Mouse (Mus musculus) c-Kit-negative CD71-positive TER-119-positive erythroid progenitor cells, embryonic 14.5 days (primary cell): ENCODE data around the gene Hba-a2.
A peak's percentile ranks its signal among the peaks of the same experiment; 100 is the strongest.

ENCODE experiments used
- DNase-seq: peaks from one replicate; pipeline ENCODE4 v3.0.0-alpha.2; 2013; ENCODE audit warnings: low read depth, low spot score

Hba-a2 gene

DNA sequence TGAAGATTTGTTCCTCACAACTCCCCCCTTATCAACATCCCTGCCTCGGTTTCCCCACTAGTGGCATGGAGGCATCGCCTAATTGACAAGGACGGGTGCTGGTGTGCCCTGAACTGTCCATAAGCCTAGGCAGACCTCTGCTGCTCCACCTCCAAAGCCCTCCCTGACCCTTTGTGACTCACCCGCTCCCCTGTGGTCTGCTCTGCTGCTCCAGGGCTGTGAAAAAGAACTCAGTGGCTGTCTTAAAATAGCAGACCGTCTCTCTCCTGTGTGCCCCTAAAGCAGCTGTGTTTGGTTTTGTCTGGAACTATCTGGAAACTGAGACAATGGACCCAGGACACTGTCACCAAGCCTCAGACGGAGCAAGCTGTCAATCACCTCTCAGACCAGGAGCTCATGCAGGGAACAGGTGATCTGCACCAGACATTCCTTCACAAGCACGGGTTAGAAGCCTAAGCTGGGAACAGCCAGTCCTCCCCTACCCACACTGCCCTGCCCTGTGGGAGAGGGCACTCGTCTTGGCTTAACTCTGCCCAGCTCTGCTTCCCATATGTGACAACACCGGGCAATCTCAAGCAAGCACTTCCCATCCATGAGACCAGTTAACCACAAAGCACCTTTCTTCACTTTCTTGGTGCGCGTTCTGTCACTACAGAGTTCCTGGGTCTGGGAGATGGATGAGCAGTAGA lies 24.4 kb downstream of the Hba-a2 start:
- DNase-seq, result no peak

DNA sequence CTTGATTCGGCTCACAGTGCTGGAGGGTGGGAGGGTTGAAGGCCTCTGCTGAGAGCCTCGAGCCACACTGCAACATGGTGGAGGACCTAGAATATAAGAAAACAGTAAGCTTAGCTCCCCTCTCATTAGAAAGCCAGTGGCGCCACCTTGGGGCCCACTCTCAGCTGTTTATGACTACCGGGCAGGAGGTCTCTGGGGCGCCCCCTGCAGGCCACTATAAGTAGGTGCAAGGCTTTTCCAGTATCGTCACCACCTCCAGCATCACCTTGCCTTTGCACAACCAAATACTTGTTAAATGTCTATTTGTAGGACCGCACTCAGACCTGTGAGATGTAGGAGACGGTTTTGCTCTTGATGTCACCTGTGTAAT lies 24.9 kb downstream of the Hba-a2 start:
- peak; percentile 81 for DNase-seq

- DNase-seq, result peak; percentile 71
These were observed 28.3 kb downstream of the Hba-a2 start for GRCm38 (mm10) chr11:32324609-32325008.

DNA sequence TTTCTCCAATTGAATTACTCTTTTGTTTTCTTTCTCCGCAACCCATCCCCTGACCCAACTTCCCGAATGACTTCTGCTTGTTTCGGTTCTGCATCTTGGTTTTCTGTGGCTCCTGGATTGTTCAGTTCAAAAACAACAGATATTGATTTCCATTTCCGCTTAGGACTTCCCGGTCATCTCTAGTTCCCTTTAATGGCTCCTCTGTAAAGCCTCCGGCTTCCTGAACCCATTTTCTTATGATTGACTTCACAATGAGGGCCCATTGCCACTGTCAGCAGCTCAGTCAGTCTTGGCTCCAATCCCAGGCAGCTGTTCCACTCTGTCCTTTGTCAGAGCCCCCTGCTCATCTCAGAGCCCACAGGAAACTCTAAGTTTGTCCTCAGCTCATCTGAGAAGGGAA lies 34.8 kb downstream of the Hba-a2 start:
- no peak for DNase-seq

DNA sequence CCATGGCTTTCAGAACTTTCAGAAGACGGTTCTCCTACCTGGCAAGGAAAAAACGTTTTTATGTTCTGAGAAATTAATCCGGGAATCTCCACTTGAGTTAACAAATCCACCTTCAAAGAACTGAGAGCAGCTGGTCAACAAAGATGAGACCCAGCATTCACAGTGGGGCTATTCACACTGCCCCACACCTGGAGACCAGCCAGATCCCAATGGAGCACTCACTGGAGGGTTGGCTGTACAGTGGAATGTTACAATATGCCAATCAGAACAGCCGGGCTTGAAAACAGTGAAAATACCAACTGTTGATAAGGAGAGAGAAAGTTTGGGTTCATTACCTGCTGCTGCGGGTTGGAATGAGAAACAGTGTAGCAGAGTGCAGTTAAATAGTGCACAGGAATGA lies 35.6 kb downstream of the Hba-a2 start:
- DNase-seq, result no peak

- no peak for DNase-seq
These were observed 36.9 kb downstream of the Hba-a2 start for GRCm38 (mm10) chr11:32333235-32333634.

GRCm38 (mm10) chr11:32336435-32336907 lies 40.2 kb downstream of the Hba-a2 start:
- DNase-seq, result no peak

DNA sequence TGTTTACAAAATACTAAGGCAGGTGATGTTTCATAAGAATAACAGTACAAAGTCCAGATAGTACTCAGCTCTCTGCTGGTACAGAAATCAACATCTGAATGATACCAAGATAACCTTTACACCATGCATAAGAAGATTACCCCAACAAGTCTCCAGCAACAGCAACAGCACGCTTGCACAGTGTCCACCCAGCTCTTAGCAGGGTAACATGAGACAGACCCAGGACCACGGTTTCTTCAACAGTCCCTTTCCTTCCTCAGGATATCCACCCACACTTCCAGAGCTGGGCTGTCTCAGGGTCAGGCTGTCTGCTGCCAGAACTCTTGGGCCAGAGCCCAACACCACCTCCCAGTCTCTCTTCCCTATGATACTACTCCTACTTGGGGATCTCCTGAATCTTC lies 42.8 kb downstream of the Hba-a2 start:
- DNase-seq, result no peak

GRCm38 (mm10) chr11:32340476-32341473 lies 44.5 kb downstream of the Hba-a2 start:
- peak; percentile 38 for DNase-seq

- DNase-seq, result peak; percentile 19
These were observed 46.5 kb downstream of the Hba-a2 start for GRCm38 (mm10) chr11:32342770-32343191.

- DNase-seq, result no peak
These were observed 47.1 kb downstream of the Hba-a2 start for GRCm38 (mm10) chr11:32343350-32343749.

DNA sequence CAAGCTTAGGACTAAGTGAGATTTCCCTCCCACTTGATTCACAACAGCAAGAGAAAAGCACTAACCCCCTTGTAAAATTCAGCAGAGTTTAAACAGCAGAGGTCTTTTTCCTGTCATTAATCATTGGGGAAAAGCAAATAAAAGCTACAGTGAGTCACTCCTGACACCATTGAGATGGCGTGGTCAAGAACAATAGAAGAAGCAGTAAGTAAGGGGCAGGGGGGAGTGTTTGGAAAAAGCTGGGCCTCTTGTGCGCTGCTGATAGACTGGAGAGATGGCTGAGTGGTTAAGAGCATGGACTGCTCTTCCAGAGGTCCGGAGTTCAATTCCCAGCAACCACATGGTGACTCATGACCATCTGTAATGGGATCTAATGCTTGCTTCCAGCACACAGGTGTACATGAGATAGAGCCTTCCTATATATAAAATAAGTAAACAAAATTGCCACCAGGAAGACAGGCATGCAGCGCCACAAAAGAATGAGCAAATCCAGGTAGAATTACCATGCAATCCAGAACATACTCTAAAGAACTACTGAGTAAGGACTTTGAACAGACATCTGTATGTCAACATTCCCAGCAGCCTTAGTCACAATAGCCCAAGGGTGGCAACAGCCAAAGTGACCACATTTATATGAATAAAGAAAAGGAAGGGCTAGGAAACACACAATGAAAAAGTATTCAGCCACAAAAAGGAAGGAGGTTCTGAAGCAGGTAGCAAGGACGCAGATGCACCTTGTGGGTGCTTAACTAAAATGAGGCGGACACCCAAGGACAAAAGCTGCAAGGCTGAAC lies 49.4 kb downstream of the Hba-a2 start:
- DNase-seq, result no peak
